Mouse (Mus musculus): ENCODE data around the gene Ctsa. TPM values are rescaled to one million over a fixed set of nuclear protein-coding genes. Genes with fewer than 3 reads are reported as not detected.
"Not testable (repeated sequence)": the region's sequence is repeated elsewhere in the genome, so short reads cannot be mapped to it uniquely, and the experiment has no call there.

Gene Ctsa
- total RNA-seq, 2 experiments from 2014 or later: 50.2 to 58.1 TPM

- no peak for TF ChIP-seq CTCF (IDR thresholded peaks at IDR 0.05)
- DNase-seq: peak; percentile 9
- intact Hi-C loops (cut with DNase I): no loop called here
- Histone ChIP-seq H3K27ac (no peak overlapping the region), H3K4me3 (no peak overlapping the region)
These were observed 27.2 kb downstream of the Ctsa start for GRCm38 (mm10) chr2:164859640-164860432.

- intact Hi-C loops (cut with DNase I): no loop called here
- no peak for TF ChIP-seq CTCF (IDR thresholded peaks at IDR 0.05)
- peak; percentile 27 for DNase-seq
- Histone ChIP-seq H3K27ac (peak overlapping the region; percentile 79), H3K4me3 (no peak overlapping the region)
These were observed 28.4 kb downstream of the Ctsa start for GRCm38 (mm10) chr2:164861094-164861493.

- H3K4me3 ChIP-seq: no peak overlapping the region; the same call in 1 of the 2 replicates
- no peak for TF ChIP-seq CTCF (IDR thresholded peaks at IDR 0.05)
- DNase-seq: peak; percentile 82
- intact Hi-C loops (cut with DNase I): no loop called here
- H3K27ac ChIP-seq: peak overlapping the region; percentile 79
These were observed 29.6 kb downstream of the Ctsa start for GRCm38 (mm10) chr2:164862179-164862861.

- H3K27ac ChIP-seq; H3K4me3 ChIP-seq; intact Hi-C loops (cut with DNase I): not testable (repeated sequence)
- DNase-seq: peak; percentile 7
These were observed 30.7 kb downstream of the Ctsa start for GRCm38 (mm10) chr2:164863411-164863810.

- DNase-seq: peak; percentile 5
- no peak overlapping the region for H3K4me3 ChIP-seq
- intact Hi-C loops (cut with DNase I): no loop called here
- H3K27ac ChIP-seq: no peak overlapping the region
- TF ChIP-seq CTCF (IDR thresholded peaks at IDR 0.05): no peak
These were observed 31.9 kb downstream of the Ctsa start for GRCm38 (mm10) chr2:164864593-164864992.

- TF ChIP-seq CTCF (IDR thresholded peaks at IDR 0.05): no peak
- intact Hi-C loops (cut with DNase I): no loop called here
- Histone ChIP-seq H3K4me3 (no peak overlapping the region), H3K27ac (peak overlapping the region; percentile 72)
- peak; percentile 59 for DNase-seq
These were observed 34.3 kb downstream of the Ctsa start for GRCm38 (mm10) chr2:164866741-164867551.

GRCm38 (mm10) chr2:164867566-164867965, 34.9 kb downstream of the Ctsa start:
- peak; percentile 66 for TF ChIP-seq CTCF (IDR thresholded peaks at IDR 0.05)
- intact Hi-C loops (cut with DNase I): no loop called here

GRCm38 (mm10) chr2:164868491-164868890, 35.8 kb downstream of the Ctsa start:
- intact Hi-C loops (cut with DNase I): no loop called here
- Histone ChIP-seq H3K4me3 (no peak overlapping the region), H3K27ac (0 out of 2 replicates have a peak overlapping the region, but pooled peaks have one; percentile 72)
- no peak for TF ChIP-seq CTCF (IDR thresholded peaks at IDR 0.05)
- peak; percentile 20 for DNase-seq

More at GRCm38 (mm10) chr2:164867566-164867965, 34.9 kb downstream of the Ctsa start:
- H3K27ac ChIP-seq: peak overlapping the region; percentile 72
- DNase-seq: peak; percentile 32
- no peak overlapping the region for H3K4me3 ChIP-seq

GRCm38 (mm10) chr2:164871602-164872303, 39.1 kb downstream of the Ctsa start:
- intact Hi-C loops (cut with DNase I): no loop called here
- no peak overlapping the region for H3K4me3 ChIP-seq
- TF ChIP-seq CTCF (IDR thresholded peaks at IDR 0.05): no peak; the same call in 1 of the 2 replicates
- H3K27ac ChIP-seq: no peak overlapping the region
- no peak for DNase-seq

GRCm38 (mm10) chr2:164873621-164874020, 40.9 kb downstream of the Ctsa start:
- intact Hi-C loops (cut with DNase I): no loop called here
- DNase-seq: no peak
- Histone ChIP-seq H3K27ac (peak overlapping the region; percentile 100), H3K4me3 (peak overlapping the region; percentile 64)
- TF ChIP-seq CTCF (IDR thresholded peaks at IDR 0.05): no peak

- DNase-seq: peak; percentile 68
- H3K4me3 ChIP-seq: peak overlapping the region; percentile 64
- intact Hi-C loops (cut with DNase I): no loop called here
- TF ChIP-seq CTCF (IDR thresholded peaks at IDR 0.05): no peak
- peak overlapping the region; percentile 100 for H3K27ac ChIP-seq
These were observed 41.6 kb downstream of the Ctsa start for GRCm38 (mm10) chr2:164874239-164874769.

- intact Hi-C loops (cut with DNase I); H3K4me3 ChIP-seq: not testable (repeated sequence)
- peak; percentile 5 for DNase-seq
- peak overlapping the region; percentile 100 for H3K27ac ChIP-seq
- peak; percentile 35 for TF ChIP-seq CTCF (IDR thresholded peaks at IDR 0.05)
These were observed 43.0 kb downstream of the Ctsa start for GRCm38 (mm10) chr2:164875648-164876047.
